Mouse (Mus musculus): ENCODE measurements around the gene Gm9780. TPM values are rescaled to one million over a fixed set of nuclear protein-coding genes. Genes with fewer than 3 reads are reported as not detected.
"Not testable (repeated sequence)": the region's sequence is repeated elsewhere in the genome, so short reads cannot be mapped to it uniquely, and the experiment has no call there.

The Gm9780 gene
- total RNA-seq (2018; cell fraction: chromatin; rRNA removed): not detected
- total RNA-seq (2018; cell fraction: cytosol; rRNA removed): not detected
- total RNA-seq (2018; cell fraction: nucleus; rRNA removed): not detected
- not detected in 3 replicates for polyA plus RNA-seq (2018)

DNA sequence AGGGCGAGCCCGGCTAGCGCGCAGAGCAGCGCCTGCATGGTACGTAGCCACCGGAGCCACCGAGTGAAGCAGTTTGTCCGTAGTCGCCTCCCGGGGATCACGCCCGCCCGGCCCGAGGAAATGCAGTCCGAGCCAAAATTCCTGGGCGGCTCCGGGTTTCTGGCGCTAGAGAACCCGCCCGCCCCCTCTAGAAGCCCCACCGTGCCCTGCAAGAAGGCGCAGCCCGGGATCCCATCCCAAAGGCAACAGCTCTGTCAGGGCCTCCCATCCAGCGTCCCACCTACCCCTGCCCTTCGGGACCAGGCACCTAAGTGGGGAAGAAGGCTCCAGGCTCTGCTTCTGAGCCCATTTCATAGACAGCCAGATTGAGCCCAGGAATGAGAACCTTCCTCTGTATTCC lies at the start of gene Gm9780:
Gm9780 (minus strand) TSS at position 101 of the 400 bp plus-strand sequence.
- not testable (repeated sequence) for H3K27ac ChIP-seq; H3K79me2 ChIP-seq (ENCODE audit: inconsistent target); H3K4me3 ChIP-seq (ENCODE audit: inconsistent target); H3K36me3 ChIP-seq (ENCODE audit: inconsistent target)
- WGBS (ENCODE audit: missing documents): no CpG with 5 or more reads among the region's 26 CpGs

DNA sequence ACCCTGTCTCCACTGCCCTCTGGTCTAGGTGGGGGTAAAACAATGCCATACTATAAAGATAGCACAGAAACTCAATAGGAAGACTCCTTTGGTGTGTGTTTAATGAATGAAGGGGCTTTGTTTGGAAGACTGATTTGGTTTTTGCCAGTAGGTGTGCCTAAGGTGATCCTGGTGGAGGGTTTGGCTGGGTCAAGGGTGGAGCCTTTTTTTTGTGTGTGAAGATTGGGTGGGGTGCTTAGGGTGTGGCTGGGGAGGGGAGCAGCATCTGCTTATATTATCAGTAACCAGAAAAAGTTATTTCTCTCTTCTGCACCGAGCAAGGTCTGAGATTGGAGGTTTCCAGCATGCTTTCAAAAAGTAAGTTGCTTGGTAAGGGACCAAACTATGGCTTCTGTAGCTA lies 39.5 kb upstream of the Gm9780 start, which contains the start of gene Cphx3:
Cphx3 (plus strand) TSS at position 301 of the 400 bp plus-strand sequence.
- H3K36me3 ChIP-seq (ENCODE audit: inconsistent target); H3K27ac ChIP-seq; H3K79me2 ChIP-seq (ENCODE audit: inconsistent target); H3K4me3 ChIP-seq (ENCODE audit: inconsistent target): not testable (repeated sequence)
- WGBS (ENCODE audit: missing documents): no CpG with 5 or more reads among the region's 1 CpGs

DNA sequence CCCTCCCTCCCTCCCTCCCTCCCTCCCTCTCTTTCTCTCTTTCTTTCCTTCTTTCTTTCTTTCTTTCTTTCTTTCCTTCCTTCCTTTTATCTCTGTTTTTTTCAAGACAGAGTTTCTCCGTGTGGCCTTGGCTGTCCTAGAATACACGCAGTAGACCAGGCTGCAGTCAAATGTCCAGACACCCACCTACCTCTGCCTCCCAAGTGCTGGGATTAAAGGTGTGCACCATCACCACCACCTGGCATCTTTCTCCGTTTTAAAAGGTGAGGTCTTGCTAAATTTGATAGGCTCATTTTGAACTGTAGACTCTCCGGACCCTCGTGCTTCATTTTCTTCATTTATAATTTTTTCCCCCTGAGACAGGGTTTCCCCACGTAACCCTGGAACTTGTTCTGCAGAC lies 38.7 kb upstream of the Gm9780 start, which contains the start of gene Cphx2:
Cphx2 (plus strand) TSS at position 301 of the 400 bp plus-strand sequence.
- WGBS (ENCODE audit: missing documents): no CpG with 5 or more reads among the region's 6 CpGs
- H3K36me3 ChIP-seq (ENCODE audit: inconsistent target); H3K27ac ChIP-seq; H3K4me3 ChIP-seq (ENCODE audit: inconsistent target); H3K79me2 ChIP-seq (ENCODE audit: inconsistent target): not testable (repeated sequence)

DNA sequence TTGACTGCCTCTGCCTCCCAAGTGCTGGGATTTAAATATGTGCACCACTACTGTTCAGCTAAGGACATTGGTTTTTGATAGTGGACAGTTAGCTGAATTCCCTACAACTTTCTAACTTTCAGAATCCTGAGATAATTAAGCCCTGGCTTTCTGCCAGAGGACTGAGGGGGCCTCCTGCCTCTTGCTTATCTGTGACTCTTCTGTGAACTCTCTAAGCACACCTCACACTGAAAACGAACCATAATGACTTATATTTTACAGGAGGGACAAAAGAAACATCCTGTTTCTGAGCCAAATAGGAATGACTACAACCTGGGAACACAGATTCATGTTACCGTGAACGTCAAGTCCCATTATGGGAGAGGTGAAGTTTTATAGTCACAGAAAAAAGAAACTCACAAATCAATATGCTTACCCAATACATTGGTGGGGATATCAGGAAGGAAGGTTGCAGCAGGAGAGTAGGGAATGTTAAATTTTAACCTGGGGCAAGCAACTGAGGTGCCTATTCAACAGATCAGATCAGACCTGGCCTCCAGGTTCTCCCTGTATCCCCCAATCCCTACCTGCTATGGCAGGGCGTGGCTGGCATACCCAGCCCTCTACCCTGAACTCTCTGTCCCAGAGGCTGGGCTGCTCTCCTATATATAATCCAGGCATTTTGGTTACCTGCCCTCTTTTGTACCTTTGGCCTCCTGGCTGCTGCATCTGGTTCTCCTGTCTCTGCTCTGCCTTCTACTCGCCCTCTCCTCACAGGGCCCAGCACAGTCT lies 34.3 kb upstream of the Gm9780 start:
- H3K4me3 ChIP-seq (ENCODE audit: inconsistent target); H3K79me2 ChIP-seq (ENCODE audit: inconsistent target); H3K27ac ChIP-seq; H3K36me3 ChIP-seq (ENCODE audit: inconsistent target): not testable (repeated sequence)
- no CpG with 5 or more reads among the region's 5 CpGs for WGBS (ENCODE audit: missing documents)

DNA sequence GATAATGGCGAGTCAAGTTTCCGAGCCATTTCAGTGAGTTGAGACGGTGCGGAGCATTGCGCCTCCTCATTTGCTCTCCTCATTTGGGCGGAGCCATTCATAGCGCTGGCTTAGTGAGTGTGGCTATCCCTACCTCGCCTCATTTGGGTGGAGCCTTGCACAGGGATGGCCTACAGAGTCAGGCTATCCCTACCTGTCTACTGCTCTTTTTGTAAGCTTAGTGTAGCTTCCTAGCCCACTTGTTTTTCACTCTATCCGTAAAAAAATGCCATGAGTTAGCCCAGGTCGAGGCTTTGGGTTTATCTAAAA lies 24.8 kb upstream of the Gm9780 start, which contains the start of gene Tmem254c:
Tmem254c (minus strand) TSS at position 31 of the 309 bp plus-strand sequence.
- not testable (repeated sequence) for H3K4me3 ChIP-seq (ENCODE audit: inconsistent target); H3K36me3 ChIP-seq (ENCODE audit: inconsistent target); H3K27ac ChIP-seq; H3K79me2 ChIP-seq (ENCODE audit: inconsistent target)
- no CpG with 5 or more reads among the region's 10 CpGs for WGBS (ENCODE audit: missing documents)

DNA sequence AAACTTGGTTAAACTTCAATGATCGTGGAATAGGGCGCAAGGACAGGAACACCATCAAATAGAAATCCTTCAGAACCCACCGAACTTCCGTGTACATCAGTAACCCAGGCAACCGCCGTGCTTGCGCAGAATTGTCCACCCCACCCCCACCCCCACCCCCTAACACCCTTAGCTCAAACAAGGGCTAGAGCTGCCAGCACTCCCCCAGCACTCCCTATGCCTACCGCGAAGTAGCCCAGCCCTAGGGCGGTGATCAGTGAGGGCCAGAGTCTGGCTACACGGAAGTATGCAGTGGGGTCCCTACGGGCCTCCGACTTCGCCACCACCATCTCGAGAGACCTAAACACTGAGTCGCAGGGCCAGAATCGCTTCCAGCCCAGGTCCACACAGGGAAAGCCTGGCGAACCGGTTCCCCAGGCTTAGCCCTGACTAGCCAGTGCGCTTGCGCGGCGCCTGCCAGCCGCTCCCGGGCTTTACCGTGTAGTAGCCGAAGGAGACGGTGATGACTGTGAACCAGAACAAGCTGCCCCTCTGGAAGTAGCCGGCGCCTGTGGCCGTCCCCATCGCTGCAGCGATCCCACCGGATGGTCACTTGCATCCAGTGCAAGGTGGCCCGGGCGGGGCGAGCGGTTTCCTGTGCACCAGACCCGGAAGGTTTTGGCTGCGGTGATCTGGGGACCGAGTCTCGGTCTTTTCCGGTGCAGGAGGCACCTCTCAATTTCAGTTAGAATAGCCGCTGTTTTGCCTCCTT lies 24.2 kb upstream of the Gm9780 start:
- H3K4me3 ChIP-seq (ENCODE audit: inconsistent target); H3K36me3 ChIP-seq (ENCODE audit: inconsistent target); H3K27ac ChIP-seq; H3K79me2 ChIP-seq (ENCODE audit: inconsistent target): not testable (repeated sequence)
- WGBS (ENCODE audit: missing documents): no CpG with 5 or more reads among the region's 44 CpGs

DNA sequence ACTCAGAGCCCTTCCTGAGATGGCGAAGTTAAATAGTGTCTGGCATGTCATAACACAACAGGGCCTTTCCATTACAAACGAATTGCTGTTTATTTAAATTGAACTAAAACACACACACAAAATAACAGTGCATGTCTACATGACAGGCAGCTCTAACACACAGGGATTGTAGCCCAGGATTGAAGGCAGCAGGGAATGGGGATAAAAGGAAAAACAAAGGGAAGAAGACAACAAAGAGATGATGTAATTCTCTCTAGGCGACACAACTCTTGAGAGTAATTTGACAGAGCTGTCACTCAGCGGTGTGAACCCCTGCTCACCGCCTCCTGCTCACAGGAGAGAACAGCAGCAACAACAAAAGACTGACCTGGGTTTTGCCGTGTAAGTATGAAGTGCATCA lies 16.9 kb upstream of the Gm9780 start:
- H3K36me3 ChIP-seq (ENCODE audit: inconsistent target); H3K79me2 ChIP-seq (ENCODE audit: inconsistent target); H3K4me3 ChIP-seq (ENCODE audit: inconsistent target); H3K27ac ChIP-seq: not testable (repeated sequence)
- no CpG with 5 or more reads among the region's 6 CpGs for WGBS (ENCODE audit: missing documents)

DNA sequence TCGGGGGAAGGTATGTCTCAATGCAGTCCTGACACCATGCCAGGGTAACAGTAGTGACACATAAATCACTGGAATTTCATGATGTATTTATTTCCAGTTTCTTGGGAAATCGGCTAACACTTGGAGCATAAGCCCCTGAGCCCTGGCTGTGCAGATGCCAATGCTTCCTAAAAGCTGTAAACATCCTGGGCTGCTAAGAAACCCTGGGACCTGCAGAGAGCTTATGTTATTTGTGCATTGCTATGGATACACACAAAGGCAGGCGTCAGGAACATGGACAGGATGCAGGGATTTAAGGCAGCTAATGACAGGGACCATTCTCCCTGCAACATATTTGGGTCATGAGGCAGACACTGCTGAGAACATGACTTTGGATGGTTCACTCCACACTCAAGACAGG lies 15.7 kb upstream of the Gm9780 start:
- not testable (repeated sequence) for H3K4me3 ChIP-seq (ENCODE audit: inconsistent target); H3K79me2 ChIP-seq (ENCODE audit: inconsistent target); H3K27ac ChIP-seq; H3K36me3 ChIP-seq (ENCODE audit: inconsistent target)
- no CpG with 5 or more reads among the region's 3 CpGs for WGBS (ENCODE audit: missing documents)

DNA sequence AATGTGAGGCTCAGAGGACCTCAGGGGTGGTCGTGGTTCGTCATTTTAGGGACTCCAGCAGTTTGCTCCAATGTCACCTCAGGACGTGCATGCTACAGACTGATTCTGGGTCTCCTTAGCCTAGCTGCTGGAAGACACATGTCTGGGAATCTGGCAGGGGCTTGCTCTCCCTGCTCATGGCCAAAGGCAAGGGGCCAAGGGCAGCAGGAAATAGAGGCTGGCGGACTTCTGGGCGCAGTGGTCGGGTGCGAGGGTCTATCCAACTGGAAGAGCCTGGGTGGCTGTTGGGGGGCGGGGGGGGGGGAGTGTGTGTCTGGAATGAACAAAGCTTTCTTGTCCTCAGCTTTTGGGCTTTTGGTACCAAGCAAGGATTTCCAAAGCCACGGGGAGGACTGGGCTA lies 6.3 kb upstream of the Gm9780 start:
- H3K4me3 ChIP-seq (ENCODE audit: inconsistent target): not testable (repeated sequence)
- no CpG with 5 or more reads among the region's 9 CpGs for WGBS (ENCODE audit: missing documents)

DNA sequence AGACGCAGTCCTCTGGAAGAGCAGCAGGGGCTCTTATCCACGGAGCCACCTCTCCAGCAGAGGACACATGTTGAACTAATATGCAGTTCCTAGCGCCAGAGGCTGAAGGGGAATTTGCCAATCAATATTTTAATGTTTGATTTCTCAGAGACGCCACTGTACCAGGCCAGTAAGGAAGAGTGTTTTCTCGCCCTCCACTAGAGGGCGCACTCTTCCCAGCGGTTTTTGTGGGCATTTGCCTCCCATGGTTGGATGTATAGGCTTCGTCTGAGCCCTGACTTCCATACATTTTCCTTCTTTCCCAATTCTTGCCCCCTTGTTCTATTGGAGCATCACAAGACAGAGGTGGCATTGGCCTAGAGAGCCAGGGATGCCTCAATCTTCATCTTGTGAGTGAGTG lies 4.5 kb upstream of the Gm9780 start:
- H3K27ac ChIP-seq; H3K4me3 ChIP-seq (ENCODE audit: inconsistent target); H3K36me3 ChIP-seq (ENCODE audit: inconsistent target); H3K79me2 ChIP-seq (ENCODE audit: inconsistent target): not testable (repeated sequence)
- WGBS (ENCODE audit: missing documents): no CpG with 5 or more reads among the region's 8 CpGs

More for the DNA sequence above, 6.3 kb upstream of the Gm9780 start:
- H3K36me3 ChIP-seq (ENCODE audit: inconsistent target); H3K79me2 ChIP-seq (ENCODE audit: inconsistent target); H3K27ac ChIP-seq: not testable (repeated sequence)

DNA sequence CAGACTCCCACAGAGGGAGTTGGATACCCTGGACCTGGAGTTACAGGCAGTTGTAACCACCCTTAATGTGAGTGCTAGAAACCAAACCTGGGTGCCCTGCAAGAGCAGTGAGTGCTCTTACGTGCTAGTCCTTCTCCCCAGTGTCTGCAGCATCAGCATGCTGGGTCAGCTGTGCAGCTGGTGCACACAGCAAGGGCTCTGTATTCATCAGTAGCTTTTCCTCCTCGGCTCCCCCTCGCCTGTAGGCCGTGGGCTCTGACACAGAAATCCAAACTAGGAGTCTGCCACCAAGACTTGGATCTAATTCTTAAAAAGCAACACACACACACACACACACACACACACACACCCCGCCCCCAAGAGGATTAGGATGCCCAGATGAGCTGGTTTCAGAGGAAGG lies 2.5 kb upstream of the Gm9780 start:
- not testable (repeated sequence) for H3K36me3 ChIP-seq (ENCODE audit: inconsistent target); H3K4me3 ChIP-seq (ENCODE audit: inconsistent target); H3K27ac ChIP-seq; H3K79me2 ChIP-seq (ENCODE audit: inconsistent target)
- WGBS (ENCODE audit: missing documents): no CpG with 5 or more reads among the region's 5 CpGs

DNA sequence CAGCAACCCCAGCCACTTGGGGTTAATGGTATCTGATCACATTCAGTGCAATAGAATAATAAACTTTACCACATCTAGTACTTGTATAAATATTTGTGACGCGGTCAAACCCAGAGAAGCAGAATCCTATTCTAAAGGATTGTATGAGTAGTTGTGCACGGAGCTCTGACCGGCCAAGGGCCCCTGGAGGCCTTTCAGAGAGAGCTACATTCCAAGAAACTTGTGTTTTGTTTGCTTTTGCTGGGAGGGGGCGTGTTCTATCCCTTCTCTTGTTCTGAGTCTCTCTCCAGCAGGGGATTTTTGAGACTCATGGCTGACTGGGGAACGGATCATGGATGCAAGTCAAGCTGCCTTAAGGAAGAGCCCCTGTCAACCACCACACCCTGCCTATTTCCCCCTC lies 7.1 kb downstream of the Gm9780 start:
- H3K4me3 ChIP-seq (ENCODE audit: inconsistent target); H3K27ac ChIP-seq; H3K79me2 ChIP-seq (ENCODE audit: inconsistent target); H3K36me3 ChIP-seq (ENCODE audit: inconsistent target): not testable (repeated sequence)
- no CpG with 5 or more reads among the region's 6 CpGs for WGBS (ENCODE audit: missing documents)

DNA sequence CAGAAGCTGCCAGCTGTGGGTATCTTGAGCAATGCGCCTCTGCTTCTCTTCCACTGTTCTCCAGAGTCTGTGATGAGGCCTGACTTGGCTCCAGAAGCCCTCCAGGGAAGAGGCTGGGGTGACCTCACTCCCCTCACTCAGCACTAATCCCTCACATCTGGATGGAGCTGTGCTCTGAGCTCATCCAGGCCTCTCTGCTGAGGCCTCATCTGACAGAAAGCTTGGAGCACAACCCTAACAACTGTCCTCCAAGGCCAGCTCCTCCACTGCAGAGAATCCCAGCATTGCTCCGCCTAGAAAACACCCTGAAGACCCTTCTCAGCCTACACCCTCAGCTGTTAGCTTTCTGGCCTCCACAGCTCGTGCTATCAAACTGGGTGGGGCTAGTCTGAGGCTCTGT lies 8.1 kb downstream of the Gm9780 start:
- not testable (repeated sequence) for H3K36me3 ChIP-seq (ENCODE audit: inconsistent target); H3K27ac ChIP-seq; H3K4me3 ChIP-seq (ENCODE audit: inconsistent target); H3K79me2 ChIP-seq (ENCODE audit: inconsistent target)
- WGBS (ENCODE audit: missing documents): no CpG with 5 or more reads among the region's 3 CpGs

DNA sequence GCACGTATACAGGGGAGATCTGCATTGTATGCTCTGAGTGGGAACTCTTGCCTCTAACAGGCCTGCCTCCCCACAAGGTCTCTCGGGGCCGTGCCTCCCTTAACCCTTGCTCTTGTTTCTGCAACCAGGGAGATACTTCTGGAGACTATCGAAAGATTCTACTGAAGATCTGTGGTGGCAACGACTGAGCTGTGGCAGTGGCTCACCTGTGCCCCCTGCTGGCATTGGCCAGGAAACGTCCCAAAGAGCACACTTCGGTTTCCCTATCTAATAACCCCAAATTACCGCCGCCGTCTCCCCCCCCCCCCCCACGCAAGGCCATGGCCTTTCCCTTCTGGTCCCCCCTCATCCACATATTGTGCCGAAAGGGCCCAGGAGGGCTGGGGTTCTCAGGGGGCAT lies 16.9 kb downstream of the Gm9780 start:
- not testable (repeated sequence) for H3K79me2 ChIP-seq (ENCODE audit: inconsistent target); H3K36me3 ChIP-seq (ENCODE audit: inconsistent target); H3K4me3 ChIP-seq (ENCODE audit: inconsistent target); H3K27ac ChIP-seq
- WGBS (ENCODE audit: missing documents): no CpG with 5 or more reads among the region's 12 CpGs

DNA sequence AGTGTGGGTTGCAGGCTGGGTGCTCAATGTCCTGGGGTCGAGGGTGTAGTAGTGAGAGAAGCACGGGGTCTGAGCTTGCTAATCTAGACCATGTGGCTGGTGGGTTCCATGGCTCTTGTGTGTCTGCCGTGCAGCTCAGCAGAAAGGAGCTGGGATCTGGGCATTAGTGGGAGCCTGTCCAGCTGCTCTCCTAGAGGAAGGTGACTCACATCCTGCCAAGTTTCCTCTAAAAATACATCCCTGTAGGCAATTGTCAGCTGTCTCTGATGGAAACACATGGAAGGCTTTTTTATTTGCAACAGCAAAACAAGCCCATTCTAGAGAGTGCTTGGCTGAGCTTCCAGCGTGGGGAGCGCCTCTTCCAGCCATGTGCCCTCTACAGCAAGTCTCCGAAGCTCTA lies 19.7 kb downstream of the Gm9780 start:
- not testable (repeated sequence) for H3K36me3 ChIP-seq (ENCODE audit: inconsistent target); H3K79me2 ChIP-seq (ENCODE audit: inconsistent target); H3K27ac ChIP-seq; H3K4me3 ChIP-seq (ENCODE audit: inconsistent target)
- WGBS (ENCODE audit: missing documents): no CpG with 5 or more reads among the region's 6 CpGs

Data from macrophage (primary cell).